Mouse (Mus musculus) bone marrow macrophage, adult 2 months (primary cell): ENCODE results near the gene Ak1.

ENCODE experiments used
- CTCF ChIP-seq: IDR thresholded peaks from 2 replicates; pipeline ENCODE4 v1.5.1; 2012; ENCODE audit warnings: low read depth, mild to moderate bottlenecking, low read length, moderate library complexity
- POLR2A ChIP-seq: IDR thresholded peaks from 2 replicates; pipeline ENCODE4 v1.6.1; 2012; ENCODE audit warnings: mild to moderate bottlenecking, low read depth, low read length, borderline replicate concordance

GRCm38 (mm10) chr2:32683701-32684100 is 62.1 kb downstream of the Ak1 start:
- no peak for TF ChIP-seq POLR2A
- TF ChIP-seq CTCF = no peak
